Mouse (Mus musculus): ENCODE data around the gene Edf1. TPM values are rescaled to one million over a fixed set of nuclear protein-coding genes. Genes with fewer than 3 reads are reported as not detected.

Edf1 gene
- total RNA-seq, 2 experiments from 2014 or later, result 190 to 202 TPM

Other genes starting within 250 kb of the Edf1 start
- 100 to 1,000 TPM; 477 to 493 TPM for gene Grin1, start 238.7 kb upstream of the Edf1 start, total RNA-seq (2021)
- gene Man1b1, start 225.5 kb upstream of the Edf1 start, total RNA-seq (2021), result 10 to 100 TPM; 57.2 to 59.0 TPM
- 10 to 100 TPM; 28.0 to 31.6 TPM for gene Dpp7, start 201.5 kb upstream of the Edf1 start, total RNA-seq (2021)
- 10 to 100 TPM; 12.2 to 14.8 TPM for gene Uap1l1, start 192.2 kb upstream of the Edf1 start, total RNA-seq (2021)
- gene Sapcd2, start 185.5 kb upstream of the Edf1 start, total RNA-seq (2021), result 1 to 10 TPM; 6.2 to 7.0 TPM
- gene Entpd2, start 162.0 kb upstream of the Edf1 start, total RNA-seq (2021), result 10 to 100 TPM; 14.7 to 17.5 TPM
- 100 to 1,000 TPM; 366 to 370 TPM for gene Npdc1, start 158.5 kb upstream of the Edf1 start, total RNA-seq (2021)
- under 1 TPM; 0.26 to 0.27 TPM for gene Fut7, start 134.6 kb upstream of the Edf1 start, total RNA-seq (2021)
- 100 to 1,000 TPM; 137 to 152 TPM for gene Abca2, start 129.1 kb upstream of the Edf1 start, total RNA-seq (2021)
- gene Clic3, start 101.0 kb upstream of the Edf1 start, total RNA-seq (2021), result 1 to 10 TPM in 1 of 2 experiments, under 1 TPM in 1; 0.59 to 1.2 TPM
- gene Paxx, start 96.8 kb upstream of the Edf1 start, total RNA-seq (2021), result 10 to 100 TPM; 64.1 to 66.3 TPM
- gene Ptgds, start 87.8 kb upstream of the Edf1 start, total RNA-seq (2021), result 1,000 to 10,000 TPM; 1,462 to 1,765 TPM
- not detected for gene Lcn12, start 63.9 kb upstream of the Edf1 start, total RNA-seq (2021)
- gene Fbxw5, start 57.1 kb upstream of the Edf1 start, total RNA-seq (2021), result 100 to 1,000 TPM; 141 to 142 TPM
- gene C8g, start 56.1 kb upstream of the Edf1 start, total RNA-seq (2021), result 1 to 10 TPM in 1 of 2 experiments, under 1 TPM in 1; 0.59 to 1.6 TPM
- gene Traf2, start 10.9 kb upstream of the Edf1 start, total RNA-seq (2021), result 1 to 10 TPM; 9.1 to 9.5 TPM
- 1 to 10 TPM; 1.8 to 2.1 TPM for gene Mamdc4, start 17.0 kb downstream of the Edf1 start, total RNA-seq (2021)
- gene Phpt1, start 17.4 kb downstream of the Edf1 start, total RNA-seq (2021), result 100 to 1,000 TPM in 1 of 2 experiments, 10 to 100 TPM in 1; 93.5 to 105 TPM
- 100 to 1,000 TPM; 123 to 129 TPM for gene Ajm1, start 23.9 kb downstream of the Edf1 start, total RNA-seq (2021)
- gene Rabl6, start 50.7 kb downstream of the Edf1 start, total RNA-seq (2021), result 100 to 1,000 TPM; 117 to 118 TPM
- gene Ccdc183, start 59.8 kb downstream of the Edf1 start, total RNA-seq (2021), result not detected
- 10 to 100 TPM; 27.2 to 27.7 TPM for gene Tmem141, start 64.2 kb downstream of the Edf1 start, total RNA-seq (2021)
- 1 to 10 TPM in 1 of 2 experiments, under 1 TPM in 1; 0.72 to 1.1 TPM for gene Fcna, start 70.2 kb downstream of the Edf1 start, total RNA-seq (2021)
- not detected for gene Lcn8, start 95.3 kb downstream of the Edf1 start, total RNA-seq (2021)
- not detected for gene Lcn5, start 100.1 kb downstream of the Edf1 start, total RNA-seq (2021)
- not detected for gene Lcn6, start 118.9 kb downstream of the Edf1 start, total RNA-seq (2021)
- not detected for gene Lcn10, start 124.9 kb downstream of the Edf1 start, total RNA-seq (2021)
- gene Obp2a, start 142.2 kb downstream of the Edf1 start, total RNA-seq (2021), result not detected
- gene Bmyc, start 148.9 kb downstream of the Edf1 start, total RNA-seq (2021), result 10 to 100 TPM; 85.8 to 98.2 TPM
- gene Obp2b, start 179.2 kb downstream of the Edf1 start, total RNA-seq (2021), result not detected
- not detected for gene Lcn3, start 207.7 kb downstream of the Edf1 start, total RNA-seq (2021)
- gene Lcn11, start 219.2 kb downstream of the Edf1 start, total RNA-seq (2021), result not detected
- gene Gm13539, start 224.4 kb downstream of the Edf1 start, total RNA-seq (2021), result not detected